Mouse (Mus musculus): ENCODE measurements around the gene Myl6. TPM values are rescaled to one million over a fixed set of nuclear protein-coding genes. Genes with fewer than 3 reads are reported as not detected.

Myl6 gene
- total and polyA plus RNA-seq, 3 experiments = 242 to 379 (median 302) TPM

DNA sequence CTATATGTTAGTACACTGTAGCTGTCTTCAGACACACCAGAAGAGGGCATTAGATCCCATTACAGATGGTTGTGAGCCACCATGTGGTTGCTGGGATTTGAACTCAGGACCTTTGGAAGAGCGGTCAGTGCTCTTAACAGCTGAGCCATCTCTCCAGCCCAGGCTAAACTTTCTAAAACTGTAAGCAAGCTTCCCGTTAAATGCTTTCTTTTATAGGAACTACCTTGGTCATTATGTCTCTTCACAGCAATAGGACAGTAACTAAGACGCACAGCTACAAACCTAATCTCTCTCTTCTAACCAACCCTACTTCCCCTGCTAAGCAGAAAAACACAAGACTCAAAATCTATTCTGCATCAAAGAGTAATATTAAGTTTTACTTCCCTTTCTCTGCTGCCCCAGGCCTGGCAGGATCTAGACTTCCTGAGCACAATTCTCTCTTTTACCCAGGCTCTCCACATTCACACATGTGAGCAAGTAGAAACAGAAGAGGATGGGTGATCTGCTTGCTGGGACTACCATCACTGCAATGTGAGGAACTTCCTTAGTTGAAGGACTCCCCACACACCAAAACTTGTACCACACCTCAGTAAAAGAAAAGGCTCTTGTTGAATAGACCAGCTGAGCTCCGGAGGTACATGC lies 41.8 kb upstream of the Myl6 start:
- peak overlapping the region; percentile 39 for H3K4me3 ChIP-seq
- intact Hi-C loops (cut with DNase I) = loop anchor here (1.0 to 5.0 kb wide), 4 partner anchors 16 to 201 kb away; partner anchors contain the start of gene Smarcc2
- H3K36me3 ChIP-seq (ENCODE audit: control insufficient read depth, insufficient read depth, low read length) = no peaks in the 10 kb centered on the region
- no peak for TF ChIP-seq CTCF (IDR thresholded peaks at IDR 0.05)
- no peak for TF ChIP-seq EP300 (IDR thresholded peaks at IDR 0.05; ENCODE audit: insufficient read depth, low read depth, low read length)
- TF ChIP-seq POLR2A (IDR thresholded peaks at IDR 0.05; ENCODE audit: insufficient read depth, low read depth, low read length) = no peak
- peak overlapping the region; percentile 8 for H3K27ac ChIP-seq
- H3K79me2 ChIP-seq (replicated peaks; ENCODE audit: control insufficient read depth, insufficient read depth, low read length) = no peaks in the 10 kb centered on the region
- no peak overlapping the region for H3K9ac ChIP-seq (ENCODE audit: low read depth, low read length)
- H3K27me3 ChIP-seq (ENCODE audit: control insufficient read depth, insufficient read depth, low read length) = no peaks in the 10 kb centered on the region
- peaks cover 2% of the 10 kb centered on the region; the same call in 1 of the 2 replicates for H3K4me1 ChIP-seq (ENCODE audit: control insufficient read depth, insufficient read depth, low read length)
- no peak for DNase-seq
- WGBS = 70% methylated on average over 4 of the region's 4 CpGs

DNA sequence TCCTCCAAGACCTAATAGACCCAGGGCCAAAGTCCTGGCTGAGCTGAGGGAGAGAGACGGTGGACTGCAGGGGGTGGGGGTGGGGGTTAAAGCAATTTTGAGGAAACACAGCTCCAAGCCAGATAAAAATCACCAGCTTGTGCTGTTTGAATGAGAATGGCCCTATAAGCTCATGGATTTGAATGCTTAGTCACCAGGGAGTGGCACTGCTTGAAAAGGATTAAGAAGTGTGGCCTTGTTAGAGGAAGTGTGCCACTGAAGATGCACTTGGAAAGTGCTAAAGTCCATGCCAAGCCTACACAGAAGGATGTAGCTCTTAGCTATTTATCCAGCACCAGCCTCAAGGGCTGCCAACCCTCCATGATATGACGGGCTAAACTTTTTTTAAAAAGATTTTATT lies 41.3 kb upstream of the Myl6 start:
- Histone ChIP-seq H3K9ac (ENCODE audit: low read depth, low read length) (no peak overlapping the region), H3K27me3 (ENCODE audit: control insufficient read depth, insufficient read depth, low read length) (no peaks in the 10 kb centered on the region), H3K79me2 (replicated peaks; ENCODE audit: control insufficient read depth, insufficient read depth, low read length) (no peaks in the 10 kb centered on the region), H3K36me3 (ENCODE audit: control insufficient read depth, insufficient read depth, low read length) (no peaks in the 10 kb centered on the region), H3K4me3 (no peak overlapping the region), H3K4me1 (ENCODE audit: control insufficient read depth, insufficient read depth, low read length) (peaks cover 2% of the 10 kb centered on the region; the same call in 1 of the 2 replicates), H3K27ac (no peak overlapping the region)
- intact Hi-C loops (cut with DNase I) = loop anchor here (2.0 to 5.0 kb wide), 2 partner anchors 128 to 200 kb away; no protein-coding TSS in a partner anchor
- TF ChIP-seq CTCF (IDR thresholded peaks at IDR 0.05) (no peak), EP300 (IDR thresholded peaks at IDR 0.05; ENCODE audit: insufficient read depth, low read depth, low read length) (no peak), POLR2A (IDR thresholded peaks at IDR 0.05; ENCODE audit: insufficient read depth, low read depth, low read length) (no peak)
- no peak for DNase-seq
- WGBS = 87% methylated on average over 2 of the region's 2 CpGs

DNA sequence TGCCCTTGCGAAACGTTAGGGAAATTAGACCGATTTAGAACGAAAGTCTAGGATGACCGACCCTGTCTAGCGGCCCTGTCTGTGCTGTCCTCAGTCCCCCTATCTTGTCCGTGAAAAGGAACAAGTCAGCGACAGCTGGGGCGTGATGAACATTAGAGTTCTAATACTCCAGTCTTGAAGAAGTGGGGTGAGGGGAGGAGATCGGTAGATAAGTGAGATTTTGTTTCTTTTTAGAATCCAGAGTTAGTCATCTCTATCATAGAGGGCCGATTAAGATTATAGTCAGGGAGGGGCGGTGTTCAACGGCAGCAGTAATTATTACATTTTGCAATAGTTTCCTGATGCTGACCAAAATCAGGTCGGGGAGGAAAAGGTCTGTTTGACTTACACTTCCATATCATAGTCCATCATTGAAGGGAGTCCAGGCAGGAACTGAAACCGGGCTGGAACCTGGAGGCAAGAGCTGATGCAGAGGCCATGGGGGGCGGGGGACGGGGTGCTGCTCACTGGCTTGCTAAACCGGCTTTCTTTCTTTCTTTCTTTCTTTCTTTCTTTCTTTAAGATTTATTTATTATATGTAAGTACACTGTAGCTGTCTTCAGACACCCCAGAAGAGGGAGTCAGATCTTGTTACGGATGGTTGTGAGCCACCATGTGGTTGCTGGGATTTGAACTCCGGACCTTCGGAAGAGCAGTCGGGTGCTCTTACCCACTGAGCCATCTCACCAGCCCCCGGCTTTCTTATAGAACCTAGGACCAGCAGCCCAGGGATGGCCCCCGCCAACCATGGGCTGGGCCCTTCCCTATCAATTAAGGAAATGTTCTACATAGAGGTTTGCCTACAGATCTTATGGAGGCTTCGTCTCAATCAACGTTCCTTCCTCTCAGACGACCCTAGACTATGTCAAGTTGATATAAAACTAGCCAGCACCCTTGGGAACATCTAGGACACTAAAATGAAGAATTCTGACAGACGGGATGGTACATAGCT lies 32.7 kb upstream of the Myl6 start:
- TF ChIP-seq EP300 (IDR thresholded peaks at IDR 0.05; ENCODE audit: insufficient read depth, low read depth, low read length) = no peak
- no peak; the same call in 1 of the 2 replicates for TF ChIP-seq POLR2A (IDR thresholded peaks at IDR 0.05; ENCODE audit: insufficient read depth, low read depth, low read length)
- no peak for TF ChIP-seq CTCF (IDR thresholded peaks at IDR 0.05)
- peak overlapping the region; percentile 75 for H3K9ac ChIP-seq (ENCODE audit: low read depth, low read length)
- intact Hi-C loops (cut with DNase I) = loop anchor here (5.0 kb wide), 2 partner anchors 34 to 114 kb away; partner anchors contain the start of genes Myl6, Nabp2 and Rnf41
- no peak for DNase-seq
- no peaks in the 10 kb centered on the region for H3K27me3 ChIP-seq (ENCODE audit: control insufficient read depth, insufficient read depth, low read length)
- no peaks in the 10 kb centered on the region for H3K79me2 ChIP-seq (replicated peaks; ENCODE audit: control insufficient read depth, insufficient read depth, low read length)
- no peaks in the 10 kb centered on the region for H3K36me3 ChIP-seq (ENCODE audit: control insufficient read depth, insufficient read depth, low read length)
- peaks cover 1% of the 10 kb centered on the region; the same call in 1 of the 2 replicates for H3K4me1 ChIP-seq (ENCODE audit: control insufficient read depth, insufficient read depth, low read length)
- H3K4me3 ChIP-seq = peak overlapping the region; percentile 100
- WGBS = 31% methylated on average over 28 of the region's 28 CpGs
- H3K27ac ChIP-seq = peak overlapping the region; percentile 77

GRCm38 (mm10) chr10:128525671-128526308 lies 31.8 kb upstream of the Myl6 start, which contains the start of gene Esyt1:
Esyt1 (minus strand) TSS chr10:128525871.
- no peaks in the 10 kb centered on the region for H3K27me3 ChIP-seq (ENCODE audit: control insufficient read depth, insufficient read depth, low read length)
- H3K79me2 ChIP-seq (replicated peaks; ENCODE audit: control insufficient read depth, insufficient read depth, low read length) = no peaks in the 10 kb centered on the region
- DNase-seq = peak; percentile 91 to 97
- intact Hi-C loops (cut with DNase I) = loop anchor here (5.0 kb wide), 2 partner anchors 33 to 113 kb away; partner anchors contain the start of genes Myl6, Nabp2 and Rnf41
- peak within 1 kb of the TSS; percentile 100 for H3K4me3 ChIP-seq
- TF ChIP-seq EP300 (IDR thresholded peaks at IDR 0.05; ENCODE audit: insufficient read depth, low read depth, low read length) (peak; percentile 69), CTCF (IDR thresholded peaks at IDR 0.05) (peak; percentile 70), POLR2A (IDR thresholded peaks at IDR 0.05; ENCODE audit: insufficient read depth, low read depth, low read length) (peak; percentile 73)
- peaks cover 1% of the 10 kb centered on the region; the same call in 1 of the 2 replicates for H3K4me1 ChIP-seq (ENCODE audit: control insufficient read depth, insufficient read depth, low read length)
- WGBS = under 1% methylated on average over 37 of the region's 37 CpGs
- H3K36me3 ChIP-seq (ENCODE audit: control insufficient read depth, insufficient read depth, low read length) = no peaks in the 10 kb centered on the region
- H3K27ac ChIP-seq = peak within 1 kb of the TSS; percentile 95
- peak within 1 kb of the TSS; percentile 81 for H3K9ac ChIP-seq (ENCODE audit: low read depth, low read length)

Measured in heart, adult 2 months (tissue).